Mouse (Mus musculus) stomach, postnatal 0 days (tissue): Measurements from ENCODE around the gene Fyn.

Experiments
- CTCF ChIP-seq: IDR thresholded peaks from 2 replicates; pipeline ENCODE4 v1.5.1; 2016; ENCODE audit warnings: antibody characterized with exemption, low read depth, mild to moderate bottlenecking, moderate library complexity
- EP300 ChIP-seq: optimal IDR thresholded peaks from 2 replicates; pipeline ENCODE3; 2016; ENCODE audit warnings: antibody characterized with exemption

- TF ChIP-seq CTCF: no peak
- TF ChIP-seq EP300: no peak
Measured at GRCm38 (mm10) chr10:39599601-39600000, 230.9 kb downstream of the Fyn start.
